ENCODE assay signal across 17 mouse cellular contexts in genomic region chr16:92935848-92936535, GRCm38 (mm10).
"Had no signal": no experiment of that assay in that cellular context is flagged by ENCODE, and none has a peak within 500 bp of the region (broad histone marks: within the 10 kb centered on the region; RNA-seq: fewer than 3 reads in every experiment).

No protein-coding gene starts in this region.

- H3K36me3 ChIP-seq: limb, embryonic 12.5 days; limb, embryonic 15.5 days; midbrain, embryonic 12.5 days; midbrain, embryonic 15.5 days; neural tube, embryonic 13.5 days had no signal

- H3K27ac ChIP-seq: kidney, postnatal 0 days; limb, embryonic 12.5 days; limb, embryonic 15.5 days; liver, embryonic 14.5 days; macrophage; midbrain, embryonic 12.5 days; midbrain, embryonic 15.5 days; neural tube, embryonic 13.5 days had no signal

- H3K9me3 ChIP-seq: limb, embryonic 12.5 days; limb, embryonic 15.5 days; midbrain, embryonic 12.5 days; midbrain, embryonic 15.5 days; neural tube, embryonic 13.5 days had no signal

- DNase-seq: kidney, postnatal 25 days; layer of hippocampus, postnatal 36 days; left cerebral cortex, postnatal 4 days; liver, postnatal 0 days; lung, embryonic 14.5 days; thymus, adult 2 months; thymus, postnatal 25 days had no signal

- H3K27me3 ChIP-seq: midbrain, embryonic 12.5 days; midbrain, embryonic 15.5 days; neural tube, embryonic 13.5 days had no signal

- ATAC-seq: liver, postnatal 0 days; lung, postnatal 0 days; midbrain, embryonic 15.5 days had no signal

- H3K4me1 ChIP-seq: midbrain, embryonic 12.5 days; midbrain, embryonic 15.5 days had no signal

- H3K9ac ChIP-seq: limb, embryonic 12.5 days; limb, embryonic 15.5 days; liver, embryonic 14.5 days; liver, postnatal 0 days; lung, embryonic 14.5 days; midbrain, embryonic 12.5 days; midbrain, embryonic 15.5 days; neural tube, embryonic 13.5 days had no signal

- H3K4me3 ChIP-seq: limb, embryonic 12.5 days; limb, embryonic 15.5 days; midbrain, embryonic 12.5 days; midbrain, embryonic 15.5 days; neural tube, embryonic 13.5 days had no signal

- H3K4me2 ChIP-seq: limb, embryonic 12.5 days; limb, embryonic 15.5 days; liver, embryonic 11.5 days; lung, embryonic 14.5 days; midbrain, embryonic 12.5 days; midbrain, embryonic 15.5 days; neural tube, embryonic 13.5 days had no signal
